Mouse (Mus musculus): ENCODE measurements at regions not wholly inside any gene's neighbourhood (a gene's known extent, or its start where the extent isn't known, plus 50 kb on each side); places are given as distances from the start of the nearest gene placed in this dataset.

DNA sequence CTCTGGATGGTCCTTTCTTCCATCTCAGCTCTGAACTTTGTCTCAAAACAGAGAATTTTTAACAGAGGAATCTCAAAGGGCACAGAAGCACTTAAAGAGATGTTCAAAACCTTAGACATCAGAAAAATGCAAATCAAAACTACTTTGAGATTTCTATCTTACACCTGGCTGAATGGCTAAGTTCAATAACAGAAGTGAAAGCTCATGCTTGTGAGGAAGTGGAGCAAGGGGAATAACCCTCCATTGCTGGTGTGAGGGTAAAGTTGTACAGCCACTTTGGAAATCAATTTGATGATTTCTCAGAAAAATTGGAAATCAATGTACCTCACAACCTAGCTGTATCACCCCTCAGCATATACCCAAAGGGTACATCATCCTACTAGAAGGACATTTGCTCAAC lies 183.1 kb downstream of the Etv1 start:
- TF ChIP-seq ZC3H11A (IDR thresholded peaks at IDR 0.05; ENCODE audit: borderline replicate concordance, low read depth, low read length) (no peak), ZNF384 (IDR thresholded peaks at IDR 0.05; ENCODE audit: low read depth, low read length) (no peak), HCFC1 (IDR thresholded peaks at IDR 0.05; ENCODE audit: borderline replicate concordance, insufficient read depth, low read length) (no peak), MAFK (IDR thresholded peaks at IDR 0.05; ENCODE audit: insufficient read depth, low read depth, low read length) (no peak)

Measured in ES-E14 (cell line).